Mouse (Mus musculus) neural tube, embryonic 10.5 days (tissue): ENCODE data around the gene Rtl1.

Source experiments
- DNase-seq: peaks from one replicate; pipeline ENCODE4 v3.0.0-alpha.2; 2017; ENCODE audit warnings: low spot score; ENCODE audit errors: extremely low spot score

Gene Rtl1

GRCm38 (mm10) chr12:109572259-109572658 lies 27.9 kb downstream of the Rtl1 start:
- DNase-seq, result no peak

DNA sequence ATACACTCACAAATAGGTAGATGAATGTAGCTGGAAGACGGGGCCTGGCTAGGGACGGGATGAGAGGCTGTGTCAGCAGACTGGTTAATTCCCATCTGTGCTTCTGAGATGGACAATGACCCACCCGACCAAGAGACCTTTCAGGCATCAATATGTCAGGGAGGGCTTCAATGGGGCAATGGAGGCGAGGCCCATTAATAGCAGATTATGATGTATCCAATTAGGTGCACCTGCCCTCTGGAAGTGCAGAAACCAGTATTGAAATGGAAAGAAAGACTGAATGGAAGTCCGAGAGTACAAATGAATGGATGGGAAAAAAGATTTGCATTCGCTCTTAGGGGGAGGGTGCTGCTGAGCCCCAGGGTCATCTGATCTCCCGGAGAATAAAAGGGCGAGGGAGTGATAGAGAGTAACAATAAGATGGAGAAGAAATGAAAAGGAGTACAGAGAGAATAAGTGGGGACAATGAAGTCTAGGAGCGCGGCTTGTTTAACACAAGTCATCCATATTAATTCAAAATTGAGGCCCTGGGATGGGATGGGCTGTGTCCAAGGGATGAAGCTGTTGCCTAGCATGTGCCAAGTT lies 39.9 kb downstream of the Rtl1 start:
- DNase-seq, result no peak

DNA sequence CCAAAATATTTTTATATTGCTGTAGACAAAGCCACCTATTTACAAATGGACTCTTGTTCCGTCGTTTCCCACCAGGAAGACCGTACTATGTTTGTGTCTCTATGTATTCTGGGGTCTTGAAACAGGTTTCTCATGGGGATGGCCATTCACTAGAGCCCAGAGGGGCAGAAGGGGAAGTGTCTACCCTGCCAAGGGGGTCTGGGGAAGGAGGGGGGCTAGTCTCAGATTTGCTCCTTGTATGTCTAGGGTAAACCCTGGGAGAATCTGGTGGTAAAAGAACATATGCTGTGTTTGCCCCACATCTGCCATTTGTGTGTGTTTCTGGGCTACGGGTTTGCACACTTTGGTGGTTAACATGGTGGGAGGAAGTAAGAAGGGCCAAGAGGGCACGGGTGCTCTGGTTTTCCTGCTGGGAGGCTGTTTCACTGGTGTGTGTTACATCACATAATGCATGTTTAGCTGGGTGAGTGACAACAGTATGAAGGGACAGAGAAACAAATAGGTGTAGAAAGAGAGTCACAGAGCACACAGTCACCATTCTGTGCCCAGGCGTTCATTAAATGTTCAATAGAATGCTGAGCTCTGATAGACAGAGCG lies 41.1 kb downstream of the Rtl1 start:
- DNase-seq, result no peak

- DNase-seq, result no peak
These were observed 41.8 kb downstream of the Rtl1 start for GRCm38 (mm10) chr12:109558226-109558824.

DNA sequence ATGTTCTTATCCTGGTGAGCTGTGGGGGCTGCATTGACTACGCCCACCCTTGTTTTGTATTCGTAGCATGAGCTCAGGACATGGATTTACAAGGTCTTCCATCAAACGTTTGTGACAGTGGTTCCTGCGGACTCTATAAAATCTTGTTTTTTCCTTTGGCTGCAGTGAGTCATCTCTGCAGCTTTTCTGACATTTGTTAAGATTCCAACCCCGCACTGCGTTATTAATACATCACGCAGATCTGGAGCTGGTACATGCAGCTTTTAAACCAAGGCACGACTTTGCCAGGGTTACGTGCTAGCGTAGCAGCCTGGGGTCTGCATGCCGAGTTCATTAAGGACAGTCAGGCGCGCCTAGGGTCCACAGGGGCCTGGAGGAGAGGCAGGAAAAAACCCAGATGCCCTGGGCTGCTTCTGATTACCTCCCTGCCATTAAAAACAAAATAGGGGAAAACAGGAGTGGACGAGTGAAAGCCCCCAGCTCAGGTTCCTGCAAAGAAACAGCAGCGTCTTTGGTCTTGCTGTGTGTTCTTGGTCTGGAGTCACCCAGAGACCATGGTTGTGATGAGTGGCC lies 44.2 kb downstream of the Rtl1 start:
- DNase-seq, result no peak

DNA sequence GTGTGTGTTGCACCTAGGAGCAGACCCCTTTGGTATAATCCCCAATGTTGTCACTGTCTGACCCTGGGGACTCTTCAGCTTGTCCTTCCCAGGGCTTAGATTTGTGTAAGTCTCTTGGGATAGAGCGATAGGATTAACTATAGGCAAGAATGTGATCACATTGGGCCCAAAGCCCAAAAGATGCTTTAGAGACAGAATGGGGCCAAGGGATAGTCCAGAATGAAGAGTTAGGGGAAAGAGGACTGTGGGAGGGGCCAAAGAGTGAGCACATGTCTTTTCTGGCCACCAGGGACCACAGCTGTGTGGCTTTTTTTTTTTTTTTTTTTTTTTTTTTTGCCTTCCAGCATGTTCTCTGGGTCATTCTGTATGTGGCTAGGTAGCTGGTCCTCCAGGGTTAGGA lies 46.6 kb downstream of the Rtl1 start:
- no peak for DNase-seq

DNA sequence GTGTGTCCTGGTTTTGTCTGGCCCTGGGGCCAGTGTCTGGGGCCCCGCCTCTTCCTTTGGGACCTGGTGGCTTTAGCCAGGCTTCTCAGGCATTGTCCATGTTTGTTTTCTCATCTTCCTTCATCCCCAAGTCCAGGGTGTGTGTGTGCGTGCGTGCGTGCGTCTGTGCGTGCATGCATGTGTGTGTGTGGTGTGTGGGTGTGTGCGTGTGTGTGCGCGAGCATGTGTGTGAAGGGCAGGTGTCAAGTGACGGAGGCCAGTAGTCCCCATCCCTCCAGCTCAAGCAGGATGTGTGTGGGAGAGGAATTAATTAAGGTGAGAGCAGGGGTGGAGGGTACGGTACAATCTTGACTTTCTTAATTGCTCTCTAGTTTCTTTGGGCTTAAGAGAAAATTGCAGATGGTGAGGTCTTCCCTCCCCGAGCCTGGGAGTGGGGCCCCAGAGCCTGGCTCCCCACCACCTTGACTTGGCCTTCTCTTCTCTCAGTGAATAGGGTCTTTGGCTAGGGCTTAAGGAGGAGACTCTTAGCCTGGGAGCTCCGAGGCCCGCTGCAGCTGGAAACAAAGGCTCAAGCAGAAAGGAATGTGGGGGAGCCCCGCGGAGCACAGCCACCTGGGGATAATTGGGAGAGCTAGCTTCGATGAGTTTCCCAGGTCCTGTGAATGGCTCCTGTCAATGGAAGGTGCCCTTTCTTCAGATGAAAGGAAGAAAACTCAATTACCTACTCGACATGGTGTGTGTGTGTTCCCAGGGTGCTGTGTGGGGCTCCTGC lies 47.2 kb downstream of the Rtl1 start:
- DNase-seq, result no peak

GRCm38 (mm10) chr12:109551771-109552170 lies 48.4 kb downstream of the Rtl1 start:
- no peak for DNase-seq

GRCm38 (mm10) chr12:109547085-109547484 lies 53.0 kb downstream of the Rtl1 start:
- DNase-seq, result no peak

GRCm38 (mm10) chr12:109545875-109546732 lies 54.0 kb downstream of the Rtl1 start:
- no peak for DNase-seq

DNA sequence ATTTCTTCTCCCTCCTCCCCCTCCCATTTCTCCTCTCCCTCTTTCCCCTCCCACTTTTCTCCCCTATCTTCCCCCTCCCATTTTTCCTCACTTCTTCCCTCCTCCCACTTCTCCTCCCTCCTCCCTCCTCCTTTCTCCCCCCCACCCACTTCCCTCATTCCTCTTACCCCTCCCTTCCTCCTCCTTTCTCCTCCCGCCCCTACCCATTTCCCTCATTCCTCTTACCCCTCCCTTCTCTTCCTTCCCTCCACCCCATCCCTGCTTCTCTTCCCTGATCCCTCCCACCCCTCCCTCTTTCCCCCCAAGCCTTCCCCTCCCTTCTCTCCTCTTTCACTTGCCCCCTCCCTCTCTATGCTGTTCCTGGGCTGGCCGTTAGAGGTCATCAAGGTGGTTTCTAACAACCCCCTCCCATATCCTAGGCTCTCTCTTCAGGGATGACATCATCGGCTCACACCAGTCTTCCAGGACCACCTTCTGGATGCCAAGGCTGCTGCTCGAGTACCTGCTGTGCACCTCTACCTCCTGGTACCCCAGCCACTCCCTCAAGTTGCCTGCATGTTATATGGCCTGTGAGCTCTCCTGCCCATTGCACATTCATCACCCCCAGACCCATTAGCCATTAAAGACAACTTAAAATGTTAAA lies 56.7 kb downstream of the Rtl1 start:
- no peak for DNase-seq

GRCm38 (mm10) chr12:109542635-109543249 lies 57.4 kb downstream of the Rtl1 start:
- peak; percentile 60 for DNase-seq

GRCm38 (mm10) chr12:109542011-109542410 lies 58.1 kb downstream of the Rtl1 start:
- no peak for DNase-seq

DNA sequence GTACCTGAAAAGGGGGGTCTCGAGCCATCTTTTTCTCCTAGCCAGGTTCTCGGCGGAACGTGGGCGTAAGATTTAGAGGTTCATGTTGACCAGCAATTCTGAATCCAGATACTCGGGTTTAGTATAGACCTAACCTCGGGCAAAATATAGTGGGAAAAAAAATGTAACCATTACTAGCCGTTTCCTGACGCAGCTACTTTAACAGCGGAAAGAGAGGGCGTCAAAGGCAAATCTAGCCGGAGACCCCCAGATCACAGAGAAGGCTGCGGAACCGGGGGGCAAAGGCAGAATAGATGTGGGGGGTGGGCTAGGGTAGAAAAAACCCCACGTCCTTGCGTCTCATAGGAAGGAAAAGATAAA lies 58.6 kb downstream of the Rtl1 start:
- DNase-seq, result no peak

GRCm38 (mm10) chr12:109540739-109541539 lies 59.2 kb downstream of the Rtl1 start:
- no peak for DNase-seq

- DNase-seq, result no peak
These were observed 60.2 kb downstream of the Rtl1 start for GRCm38 (mm10) chr12:109539950-109540349.
